Mouse (Mus musculus): Measurements from ENCODE around the gene Vopp1.

DNA sequence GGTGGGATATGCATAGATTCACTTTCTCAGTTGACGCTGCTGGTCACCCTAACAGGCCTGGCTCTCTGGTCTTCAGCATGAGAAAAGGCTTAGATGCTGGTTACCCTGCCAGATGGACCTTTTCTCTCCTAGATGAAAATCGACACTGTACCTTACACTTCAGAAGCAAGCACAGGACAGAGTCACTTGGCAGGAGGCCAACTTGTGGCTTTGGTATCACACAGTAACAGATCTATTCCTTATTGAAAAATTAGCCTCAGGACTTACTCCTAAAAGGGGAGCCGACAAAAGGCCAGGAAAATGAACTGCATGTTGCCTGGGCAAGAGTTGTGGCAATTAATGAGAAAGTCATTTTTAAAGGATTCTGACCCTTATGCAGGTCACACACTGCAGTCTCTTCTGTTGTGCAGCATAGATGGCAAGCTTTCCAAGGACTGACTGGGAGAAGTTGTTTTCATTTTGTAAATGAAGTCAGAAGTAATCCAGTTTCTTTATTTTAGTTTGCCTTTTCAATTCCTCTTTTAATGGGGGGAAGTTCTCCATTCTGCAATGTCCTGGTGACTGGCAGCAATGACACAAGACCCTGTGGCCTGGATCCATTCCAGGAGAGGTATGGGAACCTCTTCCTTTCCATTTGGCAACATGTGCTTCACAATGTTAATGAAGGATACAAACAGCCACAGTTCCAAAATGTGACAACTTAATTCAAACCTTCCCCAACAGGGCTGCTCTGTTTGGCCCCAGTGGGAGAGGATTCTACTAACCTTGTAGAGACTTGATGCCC is 59.7 kb downstream of the Vopp1 start:
- TF ChIP-seq CTCF (IDR thresholded peaks at IDR 0.05; ENCODE audit: control insufficient read depth, insufficient read depth, insufficient read length) (no peak), MAX (IDR thresholded peaks at IDR 0.05) (no peak), USF1 (IDR thresholded peaks at IDR 0.05; ENCODE audit: low read depth) (no peak), MYOG (IDR thresholded peaks at IDR 0.05; ENCODE audit: control insufficient read depth, extremely low read depth, insufficient read length) (no peak), CEBPB (IDR thresholded peaks at IDR 0.05; ENCODE audit: low read depth) (no peak), MYOD1 (IDR thresholded peaks at IDR 0.05; ENCODE audit: control insufficient read depth, insufficient read length, low read depth) (no peak)

Measured in C2C12 (cell line).